Mouse (Mus musculus) mature B cell (primary cell): ENCODE results near the gene Apoc3.

Experiments used
- in situ Hi-C: fragments of 300-500 bp; cut with MboI; formaldehyde crosslinking; loops from 2 replicates; pipeline ENCODE4 v1.14.3; 2019

The Apoc3 gene

DNA sequence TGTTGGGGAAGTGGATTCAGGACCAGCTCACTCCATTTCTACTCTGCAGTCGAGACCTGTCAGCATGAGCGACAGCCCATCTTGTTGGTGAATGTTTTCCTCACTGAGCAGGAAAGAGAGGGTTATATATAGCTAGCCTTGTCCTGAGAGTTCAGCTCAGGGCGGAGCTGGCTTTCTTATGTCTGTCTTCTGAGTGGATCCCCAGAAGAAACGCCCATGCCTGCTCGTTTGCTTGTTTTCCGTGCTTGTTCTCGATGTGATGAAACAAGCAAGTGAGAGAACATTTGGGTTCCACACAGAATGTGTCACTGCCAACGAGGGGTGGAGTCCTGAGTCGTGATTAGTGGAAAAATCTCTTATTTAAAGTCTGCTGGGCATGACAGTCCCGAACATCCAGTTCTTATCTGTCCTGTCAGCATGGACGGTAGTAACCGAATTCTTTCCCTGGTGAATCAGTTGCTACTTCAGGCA, 38.7 kb downstream of the Apoc3 start:
- in situ Hi-C loops = no loop called here

DNA sequence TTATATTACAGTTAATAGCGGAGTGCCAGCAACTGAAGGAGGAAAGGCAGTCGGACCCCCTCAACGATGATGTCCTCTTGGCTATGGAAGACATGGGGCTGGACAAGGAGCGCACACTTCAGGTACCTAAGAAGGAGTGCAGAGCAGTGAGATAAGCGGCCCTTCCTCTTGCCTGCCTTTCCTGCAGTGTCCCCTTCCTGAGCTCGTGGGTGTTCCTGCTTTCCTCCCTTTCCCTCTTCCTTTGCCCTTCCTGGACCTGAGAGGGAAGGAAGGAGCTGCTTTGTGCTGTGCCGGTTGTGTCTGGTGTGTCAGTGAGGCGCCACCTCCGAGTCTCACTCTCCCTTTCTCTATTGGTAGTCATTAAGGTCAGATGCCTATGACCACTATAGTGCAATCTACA, 40.6 kb downstream of the Apoc3 start:
- in situ Hi-C loops = no loop called here

DNA sequence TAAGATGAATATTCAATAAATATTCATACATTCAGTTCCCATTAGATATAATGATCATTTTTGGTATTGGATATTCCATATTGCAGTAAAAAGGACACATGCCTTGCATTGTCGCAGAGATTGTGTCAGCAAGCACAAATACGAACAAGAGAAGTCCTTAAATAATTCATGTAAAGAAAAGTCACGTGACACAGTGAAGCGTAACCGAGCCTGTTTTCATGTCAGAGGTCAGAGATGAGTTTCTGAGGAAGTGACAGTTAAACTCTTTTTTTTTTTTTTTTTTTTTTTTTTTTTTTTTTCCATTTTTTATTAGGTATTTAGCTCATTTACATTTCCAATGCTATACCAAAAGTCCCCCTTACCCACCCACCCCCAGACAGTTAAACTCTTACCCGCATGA, 42.8 kb downstream of the Apoc3 start:
- in situ Hi-C loops = no loop called here

DNA sequence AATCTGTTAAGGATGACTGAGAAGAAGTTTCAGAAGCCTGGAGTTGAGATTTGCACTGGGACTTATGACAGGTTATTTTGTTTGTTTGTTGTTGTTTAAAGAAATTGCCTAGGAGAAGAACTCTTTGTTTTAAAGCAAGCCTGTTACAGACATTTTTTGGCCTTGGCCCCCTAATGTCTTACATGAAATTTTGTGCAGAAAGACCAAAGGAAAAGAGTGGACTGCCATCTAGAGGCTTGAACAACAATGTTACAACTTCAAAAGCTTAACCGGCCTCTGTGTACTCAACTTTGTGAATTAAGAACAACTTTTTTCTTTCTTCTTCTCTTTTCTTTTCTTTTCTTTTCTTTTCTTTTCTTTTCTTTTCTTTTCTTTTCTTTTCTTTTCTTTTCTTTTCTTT, 43.8 kb downstream of the Apoc3 start:
- in situ Hi-C loops = no loop called here

DNA sequence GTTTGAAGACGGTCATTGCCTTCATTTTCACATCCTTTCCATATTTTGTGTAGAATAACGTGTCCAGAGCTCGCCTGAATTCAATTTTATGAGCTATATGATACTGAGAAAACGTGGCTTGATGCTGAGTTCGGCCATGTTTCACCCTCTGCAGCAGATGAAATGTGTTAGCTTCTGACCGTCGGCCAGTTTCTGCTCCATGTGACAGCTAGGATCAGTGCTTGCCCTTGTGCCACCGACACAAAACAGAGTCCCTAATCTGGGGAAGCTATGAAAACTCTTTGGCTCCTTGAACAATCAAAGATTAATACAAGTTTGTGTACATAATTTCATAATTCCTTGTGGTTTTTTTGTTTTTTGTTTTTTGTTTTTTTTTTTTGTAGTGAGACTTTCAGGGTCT, 44.2 kb downstream of the Apoc3 start:
- in situ Hi-C loops = no loop called here

DNA sequence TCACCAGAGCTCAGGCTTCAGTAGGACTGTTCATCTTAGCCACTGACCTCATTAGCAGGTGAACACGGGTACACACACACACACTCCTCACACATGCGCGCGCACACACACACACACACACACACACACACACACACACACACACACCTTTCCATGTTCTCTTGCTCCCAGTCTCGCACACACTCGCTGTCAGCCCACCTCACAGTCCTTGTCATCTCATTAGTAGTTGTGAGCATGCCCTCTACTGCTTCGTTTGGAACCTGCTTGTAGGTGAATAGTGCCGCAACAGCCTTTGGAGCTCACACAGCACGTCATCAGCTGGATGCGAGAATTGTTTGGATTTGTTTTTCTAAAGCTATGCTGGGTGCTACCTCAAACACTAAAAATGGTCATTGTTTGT, 46.1 kb downstream of the Apoc3 start:
- in situ Hi-C loops = no loop called here

DNA sequence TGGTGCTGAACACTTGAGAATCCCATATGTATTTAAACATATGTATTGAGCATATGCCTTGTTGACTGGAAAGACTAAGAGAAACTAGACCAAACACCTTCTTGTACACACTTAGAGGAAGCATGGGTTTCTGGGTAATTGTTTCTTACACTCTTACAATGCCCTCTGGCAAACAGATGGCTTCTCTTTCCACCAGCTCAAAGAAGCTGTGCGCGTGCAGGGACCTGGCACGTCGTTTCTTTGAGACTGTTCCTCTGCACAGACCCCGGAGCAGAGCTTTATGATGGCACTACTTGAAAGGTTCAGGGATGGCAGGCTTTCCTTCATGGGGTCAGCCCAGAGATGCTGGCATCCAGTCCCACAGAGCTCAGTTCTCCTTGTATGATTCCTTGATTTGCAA, 46.5 kb downstream of the Apoc3 start:
- in situ Hi-C loops = no loop called here

DNA sequence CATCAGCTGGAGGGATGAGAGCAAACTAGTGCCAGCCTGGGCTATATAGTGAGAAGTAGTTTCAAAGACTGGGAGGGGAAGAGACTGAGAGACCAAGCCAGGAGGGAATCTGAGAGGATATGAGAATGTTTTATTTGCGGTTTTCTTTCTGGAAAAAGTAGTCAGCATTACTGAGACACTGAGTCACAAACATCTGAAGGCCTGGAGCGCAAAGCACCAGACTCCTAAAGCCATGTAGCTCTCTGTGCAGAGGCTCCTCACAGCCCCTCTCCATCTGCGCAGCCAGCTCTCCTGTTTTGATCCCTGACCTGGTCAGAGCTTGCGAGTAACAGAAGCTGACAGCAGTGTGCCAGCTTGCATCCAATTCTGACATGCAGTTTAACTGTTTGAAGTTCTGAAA, 47.1 kb downstream of the Apoc3 start:
- in situ Hi-C loops = no loop called here

DNA sequence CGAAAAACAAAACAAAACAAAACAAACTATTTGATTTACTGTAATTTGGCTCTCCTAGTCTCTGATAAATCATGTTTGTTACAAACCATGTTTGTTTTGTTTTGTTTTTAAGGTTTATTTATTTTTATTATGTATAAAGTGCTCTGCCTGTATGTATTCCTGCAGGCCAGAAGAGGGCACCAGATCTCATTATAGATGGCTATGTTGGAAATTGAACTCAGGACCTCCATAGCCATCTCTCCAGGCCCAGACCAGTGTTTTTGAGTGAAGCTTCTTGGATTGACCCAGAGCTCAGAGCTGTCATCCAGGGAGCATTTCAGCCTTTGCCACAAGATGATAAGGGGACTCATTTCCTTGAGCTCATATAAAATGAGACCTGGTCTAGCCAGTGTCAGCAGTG, 49.0 kb downstream of the Apoc3 start:
- in situ Hi-C loops = no loop called here

DNA sequence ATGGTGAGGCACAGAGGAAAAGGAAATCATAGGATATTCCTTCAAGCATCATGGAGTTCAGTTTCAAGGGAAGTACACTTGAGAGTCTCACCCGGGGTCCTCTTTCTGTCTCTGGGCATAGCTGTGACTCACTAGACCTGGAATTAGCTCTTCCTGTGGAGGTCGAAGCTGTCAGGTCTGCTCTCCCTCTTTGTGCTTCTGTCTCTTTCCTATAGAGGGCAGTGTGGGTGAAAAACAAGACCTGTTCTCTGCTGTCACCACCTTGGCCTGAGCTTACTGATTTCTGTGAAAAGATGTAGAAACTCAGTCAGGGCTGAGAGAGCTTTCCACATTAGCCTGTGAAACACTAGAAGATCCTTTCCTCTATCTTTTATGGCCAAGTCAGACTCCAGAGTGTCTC, 50.2 kb downstream of the Apoc3 start:
- in situ Hi-C loops = no loop called here

DNA sequence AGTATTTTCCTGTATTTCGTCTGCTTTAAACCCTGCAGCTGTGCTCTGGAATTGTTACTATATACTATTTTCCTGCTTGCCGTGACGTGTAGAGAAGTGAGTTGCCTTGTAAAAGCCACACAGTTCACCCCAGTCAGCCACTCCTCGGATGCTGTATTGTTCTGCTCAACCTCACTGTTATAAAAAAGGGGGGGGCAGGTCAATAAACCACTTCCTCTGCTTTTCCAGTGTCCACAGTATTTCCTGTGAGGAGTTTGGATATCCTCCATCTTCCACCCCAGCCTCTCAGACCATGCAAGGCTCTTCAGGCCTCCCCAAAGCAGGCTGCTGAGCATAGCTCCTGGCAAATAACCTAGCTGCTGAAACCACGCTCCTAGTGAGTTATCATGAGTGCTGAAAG, 50.9 kb downstream of the Apoc3 start:
- in situ Hi-C loops = loop anchor here (5.0 kb wide), 1 partner anchor 177 kb away; no protein-coding TSS in a partner anchor
